Mouse (Mus musculus) cerebellum, adult 8-10 months (tissue): ENCODE data around the gene Lep.

ENCODE experiments used
- DNase-seq: peaks from one replicate; pipeline ENCODE4 v3.0.0; 2022

Lep gene

DNA sequence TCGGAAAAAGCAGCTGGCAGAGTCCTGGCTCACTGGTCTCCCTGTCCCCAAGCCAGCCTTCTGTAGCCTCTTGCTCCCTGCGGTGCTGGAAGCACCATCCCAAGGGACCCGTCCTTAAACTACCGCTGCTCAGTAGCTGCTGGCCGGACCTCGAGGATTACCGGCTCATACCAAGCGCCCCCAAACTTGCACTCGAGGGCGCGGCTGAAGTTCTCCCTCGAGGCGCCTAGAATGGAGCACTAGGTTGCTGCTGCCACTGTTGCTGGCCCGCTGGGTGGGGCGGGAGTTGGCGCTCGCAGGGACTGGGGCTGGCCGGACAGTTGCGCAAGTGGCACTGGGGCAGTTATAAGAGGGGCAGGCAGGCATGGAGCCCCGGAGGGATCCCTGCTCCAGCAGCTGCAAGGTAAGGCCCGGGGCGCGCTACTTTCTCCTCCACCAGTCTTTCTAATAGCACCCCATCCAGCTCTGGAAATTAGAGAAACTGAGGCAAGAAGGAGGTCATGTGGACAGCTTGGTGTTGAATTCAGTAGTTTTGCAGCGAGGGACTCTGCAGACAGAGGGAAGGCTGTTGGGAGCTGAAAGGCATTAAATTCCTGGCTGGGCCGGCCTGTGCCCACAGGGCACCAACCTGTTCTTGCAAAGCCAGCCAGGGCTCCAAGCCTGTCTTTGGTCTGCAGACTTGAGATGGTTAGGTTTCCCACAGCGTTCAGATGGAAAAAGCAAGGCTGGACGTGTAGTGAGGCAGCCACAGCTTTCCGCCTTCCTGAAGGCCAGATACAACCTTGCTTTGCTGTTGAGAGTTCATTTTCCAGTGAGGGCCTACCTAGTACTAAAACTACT is at the start of gene Lep:
Lep (plus strand) TSS at position 375 of the 840 bp plus-strand sequence.
- DNase-seq, result peak; percentile 28

DNA sequence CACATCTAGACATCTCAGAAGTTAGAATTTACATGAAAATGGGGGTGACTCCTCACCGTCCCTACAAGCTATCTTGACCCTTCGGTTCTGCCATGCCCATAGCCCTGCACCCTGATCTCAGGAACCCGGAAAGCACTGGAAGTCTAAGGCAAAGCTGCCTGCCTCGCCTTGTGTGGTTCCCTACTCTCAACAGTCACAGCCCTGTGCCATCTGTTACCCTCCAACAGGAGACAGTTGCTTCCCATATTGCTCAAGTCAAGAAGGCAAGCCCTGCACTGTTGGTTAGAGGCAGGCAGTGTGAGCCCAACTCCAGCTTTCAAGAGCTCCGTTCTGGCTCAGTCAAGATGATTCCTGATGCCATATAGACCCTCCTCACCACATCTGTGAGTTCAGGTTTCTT is 48.4 kb upstream of the Lep start:
- peak; percentile 56 for DNase-seq

DNA sequence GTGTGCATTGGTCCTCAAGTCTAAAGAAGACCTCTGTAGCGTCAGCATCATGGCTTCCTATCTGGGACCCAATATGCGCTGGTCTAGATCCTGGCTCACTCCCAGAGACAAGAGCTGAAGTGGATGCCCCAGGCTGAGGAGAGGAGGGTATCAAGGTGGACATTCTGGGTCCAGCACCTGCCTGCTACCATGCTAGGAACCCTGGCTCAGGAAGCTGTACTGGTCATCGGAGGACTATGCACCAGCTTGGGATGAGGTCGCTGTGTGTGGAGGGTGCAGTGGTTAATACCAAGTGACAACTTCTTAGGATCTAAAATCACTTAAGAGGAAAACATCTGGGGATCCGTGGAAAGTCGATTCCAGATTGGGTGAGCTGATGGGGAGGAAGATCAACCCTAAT is 46.8 kb upstream of the Lep start:
- DNase-seq, result no peak

DNA sequence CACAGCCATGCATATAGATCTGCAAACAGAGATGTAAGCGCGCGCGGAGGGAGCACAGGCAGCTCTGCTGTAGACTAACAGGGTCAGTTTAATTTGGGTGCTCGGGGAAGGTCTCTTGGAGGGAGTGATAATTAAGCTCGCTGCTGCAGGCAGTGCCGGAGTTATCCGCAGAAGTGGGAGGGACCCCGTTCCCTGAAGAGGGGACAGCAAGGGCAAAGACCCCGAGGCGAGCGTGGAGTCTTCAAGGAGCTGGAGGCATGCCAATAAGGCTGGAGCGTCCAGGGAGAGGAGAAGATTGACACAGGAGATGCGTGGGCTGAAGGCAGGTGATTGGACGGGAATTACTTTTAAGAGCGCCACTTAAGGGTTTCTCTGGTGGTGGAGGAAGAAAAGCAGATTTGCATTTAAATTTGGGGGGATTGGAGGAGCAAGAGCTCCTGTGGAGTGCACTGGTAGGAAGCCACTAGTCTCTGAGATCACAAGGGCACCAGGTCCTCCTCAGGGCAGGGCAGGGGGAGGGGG is 43.1 kb upstream of the Lep start:
- peak; percentile 53 for DNase-seq

DNA sequence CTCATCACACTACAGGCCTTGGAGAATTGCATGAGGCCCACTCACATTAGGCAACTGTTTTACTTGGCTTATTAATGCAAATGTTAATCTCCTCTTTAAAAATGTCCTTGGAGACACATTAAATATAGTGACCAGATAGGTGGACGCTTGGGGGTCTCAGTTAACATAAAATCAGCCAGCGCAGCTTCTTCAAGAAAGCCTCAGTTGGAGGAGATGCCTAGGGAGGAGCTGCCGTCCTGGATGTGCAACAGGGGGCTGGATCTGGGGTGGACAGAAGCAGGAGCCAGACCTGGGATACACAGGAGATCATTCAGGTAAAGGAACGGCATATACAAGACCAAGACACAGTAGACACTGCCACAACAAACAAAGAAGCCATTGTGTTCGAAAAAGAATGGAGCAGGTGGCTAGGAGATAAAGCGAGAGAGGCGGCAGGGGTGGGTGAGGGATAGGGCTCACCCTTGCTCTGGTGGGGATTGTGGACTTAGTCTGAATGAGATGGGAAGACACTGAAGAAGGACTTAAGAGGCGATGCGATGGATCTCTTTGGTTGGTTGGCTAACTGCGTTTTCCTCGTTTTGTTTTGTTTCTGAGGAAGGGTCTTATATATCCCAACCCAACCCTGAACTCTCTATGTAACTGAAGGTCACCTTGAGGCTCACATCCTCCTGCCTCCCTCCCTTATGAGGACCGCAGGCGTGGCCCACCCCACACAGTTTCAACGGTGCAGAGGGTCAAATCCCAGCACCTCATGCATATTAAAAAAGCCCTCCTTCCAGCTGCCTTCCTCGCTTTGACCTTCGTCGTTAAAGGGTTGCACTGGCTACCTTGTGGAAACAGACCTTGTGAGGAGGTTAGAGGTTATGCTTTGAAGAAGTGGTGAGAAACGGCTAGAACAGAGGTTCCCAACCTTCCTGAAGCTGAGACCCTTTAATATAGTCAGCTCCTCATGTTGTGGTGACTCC is 40.0 kb upstream of the Lep start:
- DNase-seq, result no peak

DNA sequence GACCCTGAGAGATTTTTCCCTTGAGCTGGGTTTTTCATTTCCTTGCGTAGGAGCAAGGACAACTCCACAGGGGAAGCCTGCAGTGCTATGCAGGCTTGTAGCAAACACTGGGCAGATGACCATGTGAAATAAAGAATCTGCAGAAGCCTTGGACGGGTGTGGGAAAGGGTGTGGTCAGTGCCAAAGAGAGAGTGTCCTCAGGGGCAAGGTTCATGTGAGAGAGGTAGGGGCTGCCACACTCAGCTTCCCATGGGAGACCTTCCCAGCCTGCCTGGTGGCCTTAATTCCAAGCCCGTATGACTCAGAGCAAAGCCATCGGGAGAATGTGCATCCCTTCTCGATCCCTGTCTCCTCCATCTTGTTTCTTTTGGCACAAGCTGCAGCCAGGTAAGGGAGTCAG is 39.1 kb upstream of the Lep start:
- DNase-seq, result no peak

DNA sequence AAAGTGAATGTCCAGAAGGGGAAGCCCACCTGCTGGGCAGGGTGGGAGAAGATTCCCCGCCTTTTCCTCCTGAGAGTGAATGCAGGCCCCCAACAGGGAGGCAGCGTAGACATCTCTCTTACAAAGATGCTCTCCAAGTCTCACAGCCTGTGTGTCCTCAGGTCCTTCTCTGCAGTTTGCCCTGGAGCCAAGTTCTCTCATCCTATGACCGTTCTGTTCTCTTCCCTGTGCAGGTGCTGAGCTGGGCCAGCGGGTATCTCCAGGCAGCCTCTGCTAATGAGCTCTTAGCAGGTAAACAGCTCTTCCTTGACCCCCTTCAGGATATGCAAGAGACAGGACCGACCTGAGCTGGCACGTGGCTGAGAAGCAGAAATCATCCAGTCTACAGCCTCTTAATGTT is 38.5 kb upstream of the Lep start:
- no peak for DNase-seq

DNA sequence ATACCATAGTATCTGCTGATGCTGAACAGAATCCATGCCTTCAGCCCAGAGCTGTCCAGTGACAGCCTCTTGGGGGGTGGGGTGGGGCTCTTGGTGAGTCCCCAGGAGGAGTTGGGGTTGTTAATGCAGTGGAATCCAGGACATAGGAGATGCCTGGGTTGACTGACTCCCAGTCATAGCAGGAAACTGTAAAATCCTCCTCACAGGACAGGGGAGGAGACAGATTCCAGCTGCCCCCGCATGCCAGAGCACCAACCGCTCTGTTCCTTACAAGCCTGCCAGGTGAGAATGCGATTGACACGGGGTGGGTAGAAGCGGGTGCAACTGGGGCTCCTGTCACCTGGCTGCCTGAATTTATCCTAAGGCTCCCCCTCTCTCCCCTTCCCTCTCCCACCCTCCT is 37.9 kb upstream of the Lep start:
- no peak for DNase-seq

DNA sequence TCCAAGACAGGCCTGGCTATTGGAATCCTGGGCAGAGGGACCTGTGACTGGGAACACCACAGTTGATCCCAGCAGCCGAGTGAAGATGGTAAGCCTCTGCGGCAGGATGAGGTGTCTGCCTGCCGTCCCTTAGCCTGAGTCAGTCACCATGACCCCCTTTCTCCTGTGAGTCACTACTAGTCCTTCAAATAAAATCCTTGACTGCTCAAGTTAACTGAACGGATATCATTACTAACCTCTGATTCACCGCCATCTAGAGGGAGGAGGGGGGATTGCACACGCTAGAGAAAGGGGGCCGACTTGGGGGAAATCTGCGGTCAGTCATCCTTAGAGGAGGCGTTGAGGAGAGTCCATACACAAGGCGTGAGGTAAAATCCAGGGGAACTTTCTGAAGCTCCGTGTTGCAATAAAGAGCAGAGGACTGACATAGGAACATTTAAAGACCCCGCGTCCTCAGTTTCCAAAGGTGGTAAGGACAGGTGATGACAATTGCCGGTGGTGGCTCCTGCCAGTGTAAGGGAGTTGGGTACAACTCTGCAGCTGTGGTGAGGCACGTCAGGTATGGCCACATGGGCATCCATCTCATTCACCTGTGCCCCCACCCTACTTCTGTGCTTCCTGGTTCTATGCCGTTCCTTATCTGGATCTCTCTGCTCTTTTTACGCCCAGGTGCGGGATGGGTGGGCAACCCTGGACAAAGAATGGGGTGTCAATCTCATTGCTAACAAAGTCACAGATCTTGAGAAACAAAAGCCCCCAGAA is 36.6 kb upstream of the Lep start:
- DNase-seq, result peak; percentile 62

DNA sequence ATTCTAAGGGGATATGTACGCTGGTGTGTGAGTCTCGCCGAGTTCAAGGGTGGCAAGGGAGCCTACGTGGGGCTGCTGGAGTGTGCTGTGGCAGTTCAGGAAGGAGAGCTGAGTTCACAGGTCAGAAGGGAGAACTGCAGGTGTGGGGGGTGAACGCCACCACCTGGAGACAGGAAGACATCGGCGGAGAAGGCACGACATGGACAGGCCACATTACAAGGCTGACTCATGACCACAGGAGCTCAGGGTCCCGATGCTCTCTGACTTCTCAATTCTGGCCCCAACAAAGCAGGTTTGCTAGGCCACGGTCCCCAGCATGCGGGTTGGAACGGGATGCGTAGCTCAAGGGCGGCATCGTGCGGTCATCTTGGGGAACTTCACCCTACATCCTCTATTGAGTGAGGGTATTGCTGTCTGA is 36.0 kb upstream of the Lep start:
- peak; percentile 81 for DNase-seq

DNA sequence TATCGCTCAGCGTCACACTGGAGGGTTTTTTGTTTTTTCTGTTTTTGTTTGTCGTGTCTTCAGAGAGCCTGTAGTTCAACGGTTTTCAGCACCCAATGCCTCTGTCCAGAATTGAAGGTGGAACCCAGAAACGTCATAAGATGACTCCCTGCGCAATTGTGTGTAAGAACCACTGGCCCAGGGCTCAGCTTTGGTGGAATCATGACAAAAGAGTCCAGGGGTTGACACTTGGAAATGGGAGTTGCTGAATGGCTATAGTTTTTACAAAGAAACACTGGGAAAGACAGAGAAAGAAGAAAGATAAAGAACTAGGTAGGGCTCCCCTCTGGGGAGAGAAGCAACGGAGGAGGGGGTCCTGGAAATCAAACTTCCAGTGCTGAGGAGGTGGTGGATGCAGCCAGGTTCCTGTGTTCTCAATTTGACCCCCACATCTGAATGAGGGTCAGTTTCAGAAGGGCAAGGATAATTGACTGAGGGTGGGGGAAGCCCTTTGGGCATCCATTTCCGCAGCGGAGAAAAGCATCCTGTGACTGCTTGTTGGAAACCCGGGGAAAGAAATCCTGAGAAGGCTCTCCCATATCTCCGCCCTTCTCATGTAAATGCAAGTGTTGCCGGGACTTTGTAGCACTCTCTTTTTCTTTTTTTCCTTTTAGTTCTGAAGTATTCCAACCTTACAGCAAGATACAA is 34.1 kb upstream of the Lep start:
- DNase-seq, result no peak

DNA sequence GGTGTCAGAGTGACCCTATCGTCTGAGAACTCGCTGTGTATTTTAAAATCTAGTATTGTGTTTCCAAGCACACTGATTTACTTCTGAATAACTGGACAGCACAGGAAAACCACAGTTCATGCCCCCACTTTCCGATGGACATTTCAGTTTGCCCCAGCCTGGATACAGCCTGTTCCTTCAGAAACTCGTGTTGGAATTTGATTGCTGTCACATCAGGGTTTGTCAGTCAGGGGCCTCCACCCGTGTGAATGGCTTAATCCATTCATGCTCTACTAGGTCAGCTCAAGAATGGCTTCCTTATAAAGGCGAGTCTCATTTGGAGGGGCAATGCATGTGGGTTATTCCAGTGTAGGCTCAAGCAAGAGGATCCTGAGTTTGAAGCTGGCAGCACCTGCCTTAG is 33.3 kb upstream of the Lep start:
- DNase-seq, result no peak

DNA sequence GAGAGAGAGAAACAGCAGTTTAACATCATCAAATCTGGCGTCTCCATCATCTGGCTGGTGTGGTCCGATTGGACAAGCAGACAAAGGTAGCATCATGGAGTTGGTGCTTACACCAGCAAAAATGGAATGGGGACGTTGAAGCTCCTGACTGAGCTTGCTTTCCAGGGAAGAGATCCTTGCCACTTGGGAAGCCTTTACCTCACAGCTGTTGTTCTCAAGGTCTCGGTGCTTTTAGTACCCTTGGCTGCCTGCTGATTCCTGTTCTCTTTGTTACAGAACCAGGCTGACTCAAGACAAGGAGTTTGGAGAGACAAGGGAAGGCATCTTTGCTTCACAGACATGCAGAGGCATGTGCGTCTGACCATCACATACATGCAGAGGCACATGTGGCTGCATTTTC is 31.9 kb upstream of the Lep start:
- no peak for DNase-seq

DNA sequence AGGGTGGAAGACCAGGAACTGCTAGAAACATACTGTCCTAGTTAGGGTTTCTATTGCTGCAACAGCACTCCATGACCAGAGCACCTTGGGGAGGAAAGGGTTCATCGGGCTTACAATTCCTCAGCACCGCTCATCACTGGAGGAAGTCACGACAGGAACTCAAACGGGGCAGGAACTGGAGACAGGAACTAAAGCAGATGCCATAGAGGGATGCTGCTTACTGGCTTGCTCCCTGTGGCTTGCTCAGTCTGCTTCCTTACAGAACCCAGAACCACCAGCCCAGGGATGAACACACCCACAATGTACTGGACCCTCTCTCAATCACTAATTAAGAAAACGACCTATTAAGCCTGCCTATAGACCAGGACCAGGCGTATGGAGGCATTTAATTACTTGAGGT is 30.5 kb upstream of the Lep start:
- no peak for DNase-seq

DNA sequence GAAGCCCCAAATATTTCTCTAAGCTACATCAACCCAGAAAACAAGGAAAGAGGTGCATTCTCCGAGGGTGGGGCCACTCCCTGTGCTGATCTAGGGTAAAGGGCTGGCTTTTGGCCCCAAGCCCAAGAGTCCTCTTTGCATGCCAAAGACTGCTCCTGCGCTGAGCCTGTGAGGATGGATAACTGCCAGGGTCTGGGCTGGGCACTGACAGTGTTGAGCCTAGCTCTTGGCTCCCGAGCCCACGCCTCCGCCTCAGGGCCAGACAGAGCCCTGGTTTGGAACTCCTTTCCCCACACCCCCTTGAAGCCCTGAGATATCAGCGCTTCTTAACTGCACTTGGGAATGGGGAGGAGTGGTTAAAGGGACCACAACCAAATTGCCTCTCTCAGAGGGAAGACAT is 28.8 kb upstream of the Lep start:
- peak; percentile 82 for DNase-seq

DNA sequence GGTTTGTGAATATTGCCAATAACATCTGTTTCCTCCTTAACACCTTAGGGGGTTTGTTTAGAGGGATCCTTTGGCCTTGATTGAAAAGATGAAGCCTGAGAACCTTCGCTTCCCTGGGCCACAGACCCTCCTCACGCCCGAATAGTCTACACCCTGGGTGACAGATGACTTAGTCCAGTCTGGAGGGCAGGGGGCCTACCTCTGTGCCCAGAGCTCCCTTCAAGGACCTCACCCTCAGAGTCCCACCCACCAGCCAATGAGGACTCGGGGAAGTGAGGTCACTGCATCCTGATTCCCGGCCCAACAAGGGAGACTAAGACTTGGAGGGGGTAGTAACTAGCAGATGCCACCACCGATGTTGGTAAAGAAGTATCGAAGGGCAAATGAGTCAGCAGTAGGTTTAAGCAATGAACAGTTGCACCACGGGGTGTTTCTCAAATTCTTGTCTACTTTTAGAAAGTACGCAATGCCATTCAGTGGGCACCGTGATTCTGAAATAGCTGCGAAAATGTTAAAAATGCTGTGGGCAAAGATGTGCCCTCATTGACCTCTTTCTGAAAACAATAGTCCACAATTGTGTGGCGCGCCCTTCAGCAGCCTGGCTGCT is 28.2 kb upstream of the Lep start:
- no peak for DNase-seq

DNA sequence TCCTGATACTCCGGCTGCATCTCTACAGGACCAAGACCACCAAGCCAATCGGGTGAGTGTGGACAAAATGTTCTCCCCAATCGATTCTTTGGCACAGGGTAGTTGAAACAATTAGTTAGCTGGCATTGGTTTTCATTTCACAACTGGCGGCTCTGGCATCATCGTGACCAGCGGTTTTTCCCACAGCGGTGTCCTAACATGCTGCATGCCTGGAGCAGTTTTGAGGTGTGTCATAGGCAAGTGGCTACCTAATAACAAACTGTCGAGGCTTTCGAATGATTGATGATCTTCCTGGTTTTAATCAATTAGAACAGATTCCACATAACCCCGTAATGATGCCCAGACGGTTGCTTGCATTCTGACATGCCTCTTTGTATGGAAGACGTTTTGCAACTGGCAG is 27.6 kb upstream of the Lep start:
- DNase-seq, result no peak

DNA sequence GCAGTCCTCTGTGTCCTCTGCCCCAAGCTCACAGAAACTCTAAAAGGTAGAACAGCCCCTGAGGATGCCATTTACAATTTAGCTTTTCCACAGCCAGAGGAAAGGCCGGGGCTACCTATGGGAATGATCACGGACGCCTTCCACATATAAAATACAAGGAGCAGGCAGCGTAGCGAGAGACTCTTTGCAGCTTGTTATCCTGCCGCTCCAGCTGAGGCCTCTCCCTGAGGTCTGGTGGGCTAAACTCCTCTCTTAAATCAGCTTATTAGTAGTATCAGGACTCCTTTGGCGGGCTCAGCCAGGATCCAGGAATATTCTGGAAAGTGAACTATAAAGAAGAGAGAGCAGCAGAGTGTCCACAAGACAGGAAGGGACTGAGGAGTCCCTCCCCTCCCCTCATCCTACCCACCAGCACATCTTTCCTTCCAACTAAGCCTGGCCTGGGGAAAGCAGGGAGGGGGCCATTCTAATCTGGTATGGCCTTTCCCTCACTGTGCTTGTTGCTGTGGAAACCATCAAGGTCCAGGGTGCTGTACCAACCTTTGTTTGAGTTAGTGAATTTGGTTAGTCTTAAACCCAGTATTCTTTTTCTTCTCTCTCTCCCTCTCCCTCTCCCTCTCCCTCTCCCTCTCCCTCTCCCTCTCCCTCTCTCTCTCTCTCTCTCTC is 25.9 kb upstream of the Lep start:
- DNase-seq, result no peak

DNA sequence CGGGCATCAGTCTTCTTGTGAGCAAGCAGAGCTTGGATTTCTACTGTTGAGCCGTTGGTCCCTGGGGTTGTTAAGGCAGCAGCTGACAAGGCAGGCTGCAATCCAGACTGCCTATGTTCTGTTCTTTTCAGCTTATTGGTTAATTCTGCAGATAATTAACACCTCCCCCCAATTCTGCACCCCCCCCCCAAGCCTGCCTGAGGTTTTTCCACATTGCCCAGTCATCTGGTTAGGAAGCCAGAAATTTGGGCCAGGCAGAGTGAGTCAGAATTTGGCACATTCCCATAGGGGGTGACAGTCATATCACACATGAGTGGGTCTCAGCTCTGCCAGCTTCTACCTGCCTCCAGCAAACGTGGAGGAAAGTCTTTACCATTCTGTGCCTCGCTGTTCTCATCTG is 23.3 kb upstream of the Lep start:
- no peak for DNase-seq

DNA sequence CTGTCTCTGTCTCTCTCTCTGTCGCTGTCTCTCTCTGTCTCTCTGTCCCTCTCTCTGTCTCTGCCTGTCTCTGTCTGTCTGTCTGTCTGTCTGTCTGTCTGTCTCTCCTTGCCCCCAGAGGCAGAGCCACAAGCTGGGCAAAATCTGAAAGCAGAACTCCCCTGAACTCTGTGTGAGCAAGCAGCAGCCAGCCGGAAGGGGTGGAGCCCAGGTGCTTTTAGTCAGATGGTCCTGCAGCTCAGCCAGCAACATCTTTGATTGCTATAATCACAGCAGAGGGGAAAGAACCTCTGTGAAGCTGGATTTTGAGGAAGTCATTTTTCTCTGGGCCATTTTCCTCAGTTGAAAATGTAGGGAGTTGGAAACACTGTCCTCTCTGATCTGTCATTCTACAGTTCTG is 19.8 kb upstream of the Lep start:
- no peak for DNase-seq

DNA sequence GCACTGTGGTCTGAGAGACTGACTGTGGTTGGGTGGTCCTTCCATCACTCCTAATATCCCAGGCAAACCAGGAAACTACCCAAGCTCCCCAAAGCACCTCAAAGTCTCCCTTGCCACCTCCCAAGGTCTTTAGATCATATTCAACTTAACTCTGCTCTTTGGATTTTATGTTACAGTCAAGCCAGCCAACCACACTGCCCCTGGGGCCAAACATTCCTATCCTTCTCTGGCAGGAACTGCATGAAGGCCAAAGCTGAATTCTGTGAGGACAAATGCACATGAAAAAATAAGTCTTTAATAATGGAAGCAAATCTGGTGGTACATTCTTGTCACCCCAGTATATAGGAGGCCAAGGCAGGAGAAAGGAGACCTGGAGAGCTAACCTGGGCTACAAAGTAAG is 16.0 kb upstream of the Lep start:
- no peak for DNase-seq
